Mouse (Mus musculus) embryonic facial prominence, embryonic 12.5 days (tissue): ENCODE measurements at regions not wholly inside any gene's neighbourhood (a gene's known extent, or its start where the extent isn't known, plus 50 kb on each side); places are given as distances from the start of the nearest gene placed in this dataset.

ENCODE experiments used
- ATAC-seq: fragments of 200-750 bp; cut with Nextera tagmentation; 2 replicates; pipeline ENCODE4 v1.8.0; 2017; ENCODE audit not compliant: insufficient number of reproducible peaks, insufficient read depth, low FRiP score, low TSS enrichment
- H3K27ac ChIP-seq: fragments of 300-500 bp; sonication (generic); 2 replicates; pipeline ENCODE4 v1.5.1; 2016; ENCODE audit warnings: mild to moderate bottlenecking
- H3K27me3 ChIP-seq: fragments of 300-500 bp; sonication (generic); 2 replicates; pipeline ENCODE4 v1.6.1; 2016; ENCODE audit warnings: mild to moderate bottlenecking, moderate library complexity
- H3K36me3 ChIP-seq: fragments of 300-500 bp; sonication (generic); 2 replicates; pipeline ENCODE4 v1.6.1; 2016; ENCODE audit warnings: mild to moderate bottlenecking
- H3K4me1 ChIP-seq: fragments of 300-500 bp; sonication (generic); 2 replicates; pipeline ENCODE4 v1.6.1; 2016
- H3K4me2 ChIP-seq: fragments of 300-500 bp; sonication (generic); replicated peaks from 2 replicates; pipeline ENCODE4 v1.6.1; 2016; ENCODE audit warnings: mild to moderate bottlenecking, moderate library complexity
- H3K4me3 ChIP-seq: fragments of 300-500 bp; sonication (generic); 2 replicates; pipeline ENCODE4 v1.5.1; 2016; ENCODE audit warnings: mild to moderate bottlenecking
- H3K9ac ChIP-seq: fragments of 300-500 bp; sonication (generic); 2 replicates; pipeline ENCODE4 v1.6.1; 2016; ENCODE audit warnings: mild to moderate bottlenecking, moderate library complexity
- H3K9me3 ChIP-seq: fragments of 300-500 bp; sonication (generic); 2 replicates; pipeline ENCODE4 v1.6.1; 2016; ENCODE audit warnings: mild to moderate bottlenecking, moderate library complexity
- WGBS: fragments of 180-500 bp; shearing (Covaris S2); methylation state at CpG from one replicate; pipeline ENCODE4 v1.1.7; 2016; 5-methylcytosine and 5-hydroxymethylcytosine counted together

DNA sequence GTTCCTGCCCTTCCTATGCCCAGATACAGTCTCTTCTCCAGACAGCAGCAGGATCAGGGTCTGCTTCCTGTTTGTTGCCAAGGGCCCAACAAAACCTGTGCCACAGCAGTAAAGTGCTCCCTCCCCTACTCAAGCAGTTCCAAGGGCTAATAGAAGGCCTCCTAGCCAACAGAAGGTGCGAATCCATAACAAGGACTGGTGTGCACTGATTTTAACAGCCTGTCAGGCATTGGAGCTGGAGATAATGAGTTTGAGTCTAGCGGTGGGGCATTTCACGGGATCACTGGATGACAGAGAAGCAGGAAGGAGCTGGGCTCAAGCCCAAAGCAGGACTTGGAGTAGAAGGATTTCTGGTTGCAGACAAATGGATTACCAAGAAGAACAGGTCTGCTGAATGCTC lies 170.9 kb upstream of the Sox11 start:
- Histone ChIP-seq H3K27ac (no peak overlapping the region), H3K36me3 (no peaks in the 10 kb centered on the region), H3K27me3 (no peaks in the 10 kb centered on the region), H3K4me3 (no peak overlapping the region), H3K4me2 (no peak overlapping the region), H3K4me1 (no peaks in the 10 kb centered on the region), H3K9me3 (no peaks in the 10 kb centered on the region), H3K9ac (no peak overlapping the region)
- WGBS, result 88% methylated on average over 3 of the region's 3 CpGs
- ATAC-seq, result no peak

DNA sequence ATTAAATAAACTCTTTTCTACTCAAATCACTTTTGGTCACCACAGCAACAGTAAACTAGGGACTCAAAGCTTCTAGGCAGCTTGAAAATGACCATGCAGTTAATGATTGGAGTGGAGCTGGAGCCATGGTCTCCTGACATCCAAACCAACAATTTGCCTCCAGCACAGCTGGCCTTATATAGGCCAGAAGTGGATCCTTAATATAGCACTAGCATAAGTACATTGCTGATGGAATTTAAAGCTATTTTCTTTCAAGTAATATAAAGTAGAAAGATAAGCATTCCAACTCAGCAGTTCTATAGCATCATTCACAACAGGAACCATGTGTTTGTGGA lies 165.8 kb upstream of the Sox11 start:
- peaks cover 5% of the 10 kb centered on the region; the same call in 1 of the 2 replicates for H3K4me1 ChIP-seq
- no peaks in the 10 kb centered on the region for H3K27me3 ChIP-seq
- ATAC-seq, result no peak
- H3K4me2 ChIP-seq, result no peak overlapping the region
- H3K9ac ChIP-seq, result no peak overlapping the region
- H3K27ac ChIP-seq, result no peak overlapping the region
- no peaks in the 10 kb centered on the region for H3K9me3 ChIP-seq
- H3K4me3 ChIP-seq, result no peak overlapping the region
- H3K36me3 ChIP-seq, result no peaks in the 10 kb centered on the region

GRCm38 (mm10) chr12:27507523-27508225 lies 165.3 kb upstream of the Sox11 start:
- no peak overlapping the region for H3K27ac ChIP-seq
- no peak overlapping the region for H3K4me3 ChIP-seq
- peaks cover 10% of the 10 kb centered on the region for H3K4me1 ChIP-seq
- 66% methylated on average over 5 of the region's 5 CpGs for WGBS
- no peak overlapping the region for H3K4me2 ChIP-seq
- no peak overlapping the region for H3K9ac ChIP-seq
- ATAC-seq, result no peak
- no peaks in the 10 kb centered on the region for H3K36me3 ChIP-seq
- H3K27me3 ChIP-seq, result no peaks in the 10 kb centered on the region
- H3K9me3 ChIP-seq, result no peaks in the 10 kb centered on the region

DNA sequence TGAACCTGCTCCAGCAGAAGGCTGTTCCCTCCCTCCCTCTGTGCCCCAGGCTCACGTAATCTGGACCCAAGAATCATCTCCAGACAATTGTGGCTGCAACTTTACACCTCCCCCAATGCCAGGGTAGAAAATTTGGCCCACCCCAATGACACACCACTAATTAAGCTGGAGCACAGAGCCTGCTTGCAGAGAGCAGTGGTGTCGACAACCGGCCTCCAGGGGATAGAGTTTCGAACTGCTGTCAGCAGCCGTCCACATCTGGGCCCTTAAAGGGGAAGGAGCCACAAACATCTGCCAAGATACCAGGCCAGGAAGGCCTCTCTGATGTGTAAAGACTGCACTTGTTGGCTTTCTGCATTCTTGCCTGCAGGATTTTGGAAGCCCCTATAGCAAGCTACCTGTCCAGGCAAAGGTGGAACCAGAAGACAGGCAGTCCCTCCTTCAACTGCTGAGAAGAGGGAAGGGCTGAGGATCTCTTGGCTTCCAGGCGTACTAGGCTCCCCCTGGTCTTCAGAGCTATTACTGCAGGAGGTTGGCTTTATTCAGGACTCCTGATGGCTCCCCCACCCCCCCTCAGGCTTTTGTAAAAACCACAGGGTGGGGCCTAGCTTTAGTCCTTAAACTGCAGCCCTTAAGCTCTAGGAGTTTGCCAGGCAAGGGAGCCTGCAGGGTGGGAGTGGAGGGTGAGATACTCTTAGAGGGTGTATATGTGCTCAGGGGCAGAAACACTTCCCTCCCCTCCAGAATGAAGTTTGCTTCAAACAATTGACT lies 160.5 kb upstream of the Sox11 start:
- H3K27ac ChIP-seq, result 0 out of 2 replicates have a peak overlapping the region, but pooled peaks have one; percentile 32
- no peak overlapping the region for H3K9ac ChIP-seq
- ATAC-seq, result peak; percentile 52; the same call in 1 of the 2 replicates
- no peak overlapping the region for H3K4me3 ChIP-seq
- WGBS, result 16% methylated on average over 6 of the region's 6 CpGs
- H3K9me3 ChIP-seq, result no peaks in the 10 kb centered on the region
- H3K4me2 ChIP-seq, result no peak overlapping the region
- no peaks in the 10 kb centered on the region for H3K36me3 ChIP-seq
- peaks cover 27% of the 10 kb centered on the region for H3K4me1 ChIP-seq
- H3K27me3 ChIP-seq, result no peaks in the 10 kb centered on the region

DNA sequence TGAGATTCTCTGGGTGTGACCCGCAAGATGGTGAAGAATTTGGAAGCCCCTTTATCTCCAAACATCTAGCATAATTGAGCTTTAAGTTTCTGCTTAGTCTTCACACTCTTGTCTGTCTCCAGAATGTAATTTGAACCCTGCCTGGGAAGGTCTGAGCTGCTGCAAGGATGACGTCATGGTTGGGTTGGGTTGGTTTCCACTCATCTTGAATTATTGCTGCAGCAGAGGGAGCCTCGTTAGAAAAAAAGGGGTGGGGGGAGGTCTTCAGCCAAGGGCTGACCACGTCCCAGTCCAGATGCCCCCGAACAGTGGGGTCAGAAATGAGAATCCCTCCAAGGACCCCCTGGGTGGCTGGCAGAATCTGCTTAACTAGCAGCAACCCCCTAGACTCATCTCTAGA lies 158.1 kb upstream of the Sox11 start:
- WGBS, result 19% methylated on average over 5 of the region's 5 CpGs

DNA sequence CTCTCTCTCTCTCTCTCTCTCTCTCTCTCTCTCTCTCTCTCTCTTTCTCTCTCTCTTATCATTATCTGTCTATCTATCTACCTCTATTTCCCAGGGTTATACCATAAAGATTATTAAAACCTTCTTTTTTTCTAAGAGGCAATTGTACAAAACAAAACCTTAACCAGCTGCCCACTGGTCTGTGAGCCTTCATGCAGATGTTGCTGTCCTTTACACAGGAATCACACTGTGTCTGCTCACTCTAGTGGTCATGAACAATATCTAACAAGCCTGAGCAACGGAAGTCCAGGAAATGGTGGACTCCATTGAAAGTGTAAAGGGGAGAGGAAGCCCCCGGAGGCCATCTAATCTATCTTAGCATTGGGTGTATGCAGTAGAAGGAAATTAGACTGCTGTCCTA lies 156.9 kb upstream of the Sox11 start:
- ATAC-seq, result no peak
- WGBS, result 51% methylated on average over 2 of the region's 2 CpGs
- Histone ChIP-seq H3K27me3 (no peaks in the 10 kb centered on the region), H3K36me3 (no peaks in the 10 kb centered on the region), H3K27ac (no peak overlapping the region), H3K9me3 (no peaks in the 10 kb centered on the region), H3K4me1 (peaks cover 31% of the 10 kb centered on the region), H3K4me2 (no peak overlapping the region), H3K4me3 (no peak overlapping the region), H3K9ac (no peak overlapping the region)

More for the DNA sequence above, 158.1 kb upstream of the Sox11 start:
- no peak overlapping the region for H3K9ac ChIP-seq
- H3K4me2 ChIP-seq, result no peak overlapping the region
- H3K36me3 ChIP-seq, result no peaks in the 10 kb centered on the region
- H3K27me3 ChIP-seq, result no peaks in the 10 kb centered on the region
- H3K4me1 ChIP-seq, result peaks cover 31% of the 10 kb centered on the region
- 0 out of 2 replicates have a peak overlapping the region, but pooled peaks have one; percentile 0 for H3K27ac ChIP-seq
- ATAC-seq, result no peak
- no peaks in the 10 kb centered on the region for H3K9me3 ChIP-seq
- H3K4me3 ChIP-seq, result no peak overlapping the region

DNA sequence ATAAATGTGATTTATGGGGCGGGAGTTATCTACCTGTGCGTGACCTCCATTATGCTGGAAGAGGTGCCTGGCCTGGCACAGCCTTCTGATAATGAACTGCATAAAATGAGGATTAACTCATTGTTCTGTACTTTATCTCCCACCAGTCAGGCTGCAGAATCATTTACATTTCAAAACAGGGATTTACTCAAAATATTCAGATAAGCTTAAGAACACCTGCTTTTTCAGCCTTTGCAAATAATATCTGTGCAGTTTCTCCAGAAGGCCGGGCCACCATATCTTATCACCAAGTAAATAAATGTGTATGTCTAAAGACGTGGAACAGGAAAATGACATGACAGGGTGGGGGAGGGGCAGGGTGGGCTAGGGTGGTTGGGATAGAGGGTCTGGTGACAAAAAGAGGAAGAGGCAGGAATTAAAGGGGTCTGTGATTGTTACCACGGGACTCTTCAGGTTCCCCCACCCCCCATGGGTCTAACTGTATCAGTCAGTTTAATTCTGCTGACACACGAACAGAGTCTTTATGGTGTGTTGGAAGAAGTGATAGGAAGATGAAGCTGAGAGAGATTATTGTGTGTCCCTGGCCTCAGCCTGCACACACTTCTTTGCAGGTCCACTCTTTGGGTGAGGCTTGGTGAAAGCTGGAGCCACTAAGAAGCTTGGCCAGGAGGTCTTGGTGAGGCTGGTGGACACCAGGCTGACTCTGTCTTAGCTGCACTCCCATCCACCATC lies 154.6 kb upstream of the Sox11 start:
- Histone ChIP-seq H3K36me3 (no peaks in the 10 kb centered on the region), H3K4me3 (no peak overlapping the region), H3K4me2 (no peak overlapping the region), H3K9me3 (no peaks in the 10 kb centered on the region), H3K27me3 (no peaks in the 10 kb centered on the region), H3K4me1 (peaks cover 25% of the 10 kb centered on the region), H3K27ac (no peak overlapping the region), H3K9ac (no peak overlapping the region)
- ATAC-seq, result no peak
- 53% methylated on average over 6 of the region's 6 CpGs for WGBS

DNA sequence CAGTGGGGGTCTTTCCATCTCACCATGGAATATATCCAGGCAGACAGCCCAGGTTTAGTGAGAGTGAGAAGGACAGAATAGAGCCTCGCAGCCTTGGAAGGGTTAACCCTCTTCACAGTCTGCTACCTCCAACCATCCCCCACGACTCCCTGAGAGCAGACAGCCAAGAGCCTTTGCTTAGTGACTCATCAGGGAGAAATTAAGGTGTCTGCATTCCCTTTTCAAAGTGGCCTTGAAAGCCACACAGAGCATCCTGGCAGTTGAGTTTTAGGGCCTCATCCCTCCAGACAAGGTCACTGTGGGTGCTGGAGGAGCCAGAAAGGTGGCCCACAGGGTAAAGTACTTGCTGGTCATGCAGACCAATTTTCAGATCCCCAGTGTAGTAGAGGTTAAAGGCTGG lies 149.9 kb upstream of the Sox11 start:
- Histone ChIP-seq H3K27ac (peak overlapping the region; percentile 46; the same call in 1 of the 2 replicates), H3K4me1 (peaks cover 9% of the 10 kb centered on the region), H3K9ac (no peak overlapping the region), H3K4me2 (no peak overlapping the region), H3K9me3 (no peaks in the 10 kb centered on the region), H3K27me3 (no peaks in the 10 kb centered on the region), H3K36me3 (no peaks in the 10 kb centered on the region), H3K4me3 (no peak overlapping the region)
- ATAC-seq, result no peak
- WGBS, result 20% methylated on average over 2 of the region's 2 CpGs

DNA sequence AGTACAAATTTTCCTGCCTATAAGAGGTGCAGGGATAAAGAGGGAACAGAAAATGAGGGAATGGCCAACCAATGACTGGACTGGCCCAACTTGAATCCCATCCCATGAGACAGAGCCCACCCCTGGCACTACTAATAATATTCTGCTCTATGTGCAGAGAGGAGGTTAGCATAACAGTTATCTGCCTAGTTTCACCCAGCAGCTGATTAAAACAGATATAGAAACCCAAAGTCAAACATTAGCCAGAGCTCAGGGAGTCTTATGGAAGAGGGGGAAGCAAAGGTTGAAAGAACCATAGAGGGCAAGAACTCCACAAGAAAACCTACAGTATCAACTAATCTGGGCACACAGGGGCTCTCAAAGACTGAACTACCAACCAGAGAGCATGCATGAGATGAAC lies 138.9 kb upstream of the Sox11 start:
- Histone ChIP-seq H3K27me3 (no peaks in the 10 kb centered on the region), H3K27ac (no peak overlapping the region), H3K4me2 (no peak overlapping the region), H3K4me1 (peaks cover 11% of the 10 kb centered on the region; the same call in 1 of the 2 replicates), H3K9ac (no peak overlapping the region), H3K9me3 (no peaks in the 10 kb centered on the region), H3K4me3 (no peak overlapping the region), H3K36me3 (no peaks in the 10 kb centered on the region)
- ATAC-seq, result no peak

DNA sequence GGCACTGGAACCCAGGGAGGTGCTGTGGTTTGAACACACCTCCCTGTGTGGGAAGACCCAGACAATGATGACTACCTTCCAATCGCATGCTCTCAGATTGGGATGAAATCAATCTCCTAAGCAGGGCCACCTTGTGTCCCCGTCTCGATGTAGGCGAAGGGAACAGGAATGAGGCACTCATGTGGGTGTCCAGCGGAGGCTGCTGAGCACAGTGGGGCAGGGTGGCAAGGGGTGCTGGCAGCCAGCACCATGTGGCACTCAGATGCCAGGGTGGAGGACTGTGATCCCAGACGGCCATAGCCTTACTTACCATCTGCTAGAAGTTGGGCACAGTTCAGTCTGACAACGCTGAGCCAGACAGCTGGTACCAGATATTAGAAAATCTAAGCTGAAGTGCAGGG lies 137.2 kb upstream of the Sox11 start:
- Histone ChIP-seq H3K4me2 (no peak overlapping the region), H3K4me3 (no peak overlapping the region), H3K27ac (no peak overlapping the region), H3K4me1 (peaks cover 14% of the 10 kb centered on the region; the same call in 1 of the 2 replicates), H3K9me3 (no peaks in the 10 kb centered on the region), H3K36me3 (no peaks in the 10 kb centered on the region), H3K27me3 (no peaks in the 10 kb centered on the region), H3K9ac (no peak overlapping the region)
- WGBS, result 81% methylated on average over 7 of the region's 7 CpGs
- ATAC-seq, result no peak

- no peaks in the 10 kb centered on the region for H3K9me3 ChIP-seq
- H3K27me3 ChIP-seq, result no peaks in the 10 kb centered on the region
- H3K4me2 ChIP-seq, result no peak overlapping the region
- no peaks in the 10 kb centered on the region for H3K36me3 ChIP-seq
- ATAC-seq, result no peak
- WGBS, result 46% methylated on average over 4 of the region's 4 CpGs
- peaks cover 35% of the 10 kb centered on the region for H3K4me1 ChIP-seq
- H3K9ac ChIP-seq, result no peak overlapping the region
- no peak overlapping the region for H3K4me3 ChIP-seq
- H3K27ac ChIP-seq, result peak overlapping the region; percentile 14; the same call in 1 of the 2 replicates
These were observed 132.3 kb upstream of the Sox11 start for GRCm38 (mm10) chr12:27474631-27475030.

DNA sequence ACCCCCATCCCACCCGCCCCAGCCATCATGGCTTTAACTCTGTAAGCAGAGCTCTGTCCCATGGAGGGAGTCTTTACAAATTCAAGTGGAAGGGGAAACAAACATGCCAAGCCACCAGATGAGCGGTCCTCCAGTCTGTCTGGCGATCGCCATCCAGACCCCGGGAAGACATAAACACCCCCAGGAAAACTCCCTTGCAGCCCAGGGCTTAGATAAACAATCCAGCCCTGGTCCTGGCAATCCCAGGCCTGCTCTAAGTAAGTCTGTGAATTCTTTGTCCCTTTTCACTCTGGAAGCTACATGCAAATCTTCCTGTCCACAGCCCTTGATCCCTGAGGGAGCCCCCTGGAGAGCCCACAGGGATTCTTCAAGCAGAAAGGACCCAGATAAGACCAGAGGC lies 129.2 kb upstream of the Sox11 start:
- Histone ChIP-seq H3K4me3 (no peak overlapping the region), H3K9ac (no peak overlapping the region), H3K27ac (0 out of 2 replicates have a peak overlapping the region, but pooled peaks have one; percentile 50), H3K9me3 (no peaks in the 10 kb centered on the region), H3K27me3 (no peaks in the 10 kb centered on the region), H3K4me1 (peaks cover 32% of the 10 kb centered on the region), H3K36me3 (no peaks in the 10 kb centered on the region), H3K4me2 (no peak overlapping the region)
- ATAC-seq, result no peak
- 15% methylated on average over 5 of the region's 5 CpGs for WGBS
